Mouse (Mus musculus): ENCODE measurements around the gene Cpvl. TPM values are rescaled to one million over a fixed set of nuclear protein-coding genes. Genes with fewer than 3 reads are reported as not detected.

Cpvl gene
- total RNA-seq, 2 experiments from 2014 or later: not detected

DNA sequence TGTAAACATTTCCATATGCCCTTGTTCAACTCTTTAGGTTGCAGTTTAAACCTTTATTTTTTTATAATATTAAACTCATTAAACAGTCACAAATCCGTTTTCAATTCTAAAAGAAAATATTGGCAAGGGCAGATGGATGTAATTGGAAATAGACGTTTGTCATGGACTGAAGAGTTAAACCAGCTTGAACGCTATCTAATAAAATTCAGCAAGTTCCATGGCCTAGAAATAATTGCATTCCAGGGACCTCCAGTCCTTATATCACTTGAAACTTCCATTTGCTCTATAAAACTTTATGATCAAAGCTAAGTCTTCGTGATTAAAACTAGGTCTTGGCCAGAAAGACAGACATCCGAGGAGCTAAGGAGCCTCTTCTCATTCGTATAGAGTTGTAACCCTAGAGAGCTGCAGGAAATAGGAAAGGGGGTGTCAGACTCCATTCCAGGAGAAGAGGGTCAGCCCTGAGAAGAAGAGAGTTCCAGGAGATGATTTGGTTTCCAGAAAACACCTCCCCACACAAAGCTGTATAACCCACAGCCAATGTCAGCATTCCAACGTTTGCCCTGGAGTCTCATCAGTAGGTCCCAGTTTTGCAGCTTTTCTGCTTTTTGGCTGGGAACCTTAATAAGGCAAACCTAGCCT, 36.2 kb downstream of the Cpvl start:
- no peak for ATAC-seq (replicated peaks; ENCODE audit: low FRiP score, poor library complexity, severe bottlenecking)

DNA sequence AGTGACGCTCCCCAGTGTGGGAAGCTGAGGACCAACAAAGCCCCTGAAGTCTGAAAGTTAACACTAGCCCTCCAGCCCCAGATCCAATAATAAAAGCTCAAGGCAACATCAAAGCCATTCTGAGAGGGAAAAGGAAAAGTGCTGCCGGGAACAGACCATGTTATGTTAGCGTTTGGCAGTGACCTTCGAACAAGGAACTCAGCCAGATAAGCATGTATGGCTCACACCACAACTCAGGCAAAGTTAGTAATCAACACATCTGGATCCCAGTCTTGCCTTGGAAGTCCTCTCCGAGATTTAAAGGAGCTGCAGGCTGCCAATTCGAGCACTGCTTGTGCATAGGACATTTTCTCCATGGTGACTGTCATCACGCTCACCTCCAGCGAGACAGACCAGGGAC, 38.7 kb downstream of the Cpvl start:
- no peak for ATAC-seq (replicated peaks; ENCODE audit: low FRiP score, poor library complexity, severe bottlenecking)

DNA sequence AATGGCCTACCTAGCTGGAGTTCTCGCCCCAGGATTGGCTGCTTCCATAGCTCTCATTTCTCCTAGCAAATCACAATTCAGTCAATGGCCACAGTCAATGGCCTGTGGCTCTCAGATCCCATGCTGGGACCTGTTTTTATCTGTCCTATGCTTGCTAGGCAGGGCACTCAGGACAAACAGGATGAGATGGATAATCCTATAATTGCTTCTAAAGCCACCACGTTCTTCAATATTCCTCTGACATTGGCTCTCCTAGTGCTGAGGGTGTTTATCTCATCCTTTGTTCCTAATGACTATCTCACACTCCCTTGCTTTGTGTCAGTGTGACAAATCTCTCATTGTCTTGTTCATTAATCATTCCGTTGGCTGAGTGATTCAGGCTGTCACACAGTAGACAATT, 39.5 kb downstream of the Cpvl start:
- ATAC-seq (replicated peaks; ENCODE audit: low FRiP score, poor library complexity, severe bottlenecking): no peak

DNA sequence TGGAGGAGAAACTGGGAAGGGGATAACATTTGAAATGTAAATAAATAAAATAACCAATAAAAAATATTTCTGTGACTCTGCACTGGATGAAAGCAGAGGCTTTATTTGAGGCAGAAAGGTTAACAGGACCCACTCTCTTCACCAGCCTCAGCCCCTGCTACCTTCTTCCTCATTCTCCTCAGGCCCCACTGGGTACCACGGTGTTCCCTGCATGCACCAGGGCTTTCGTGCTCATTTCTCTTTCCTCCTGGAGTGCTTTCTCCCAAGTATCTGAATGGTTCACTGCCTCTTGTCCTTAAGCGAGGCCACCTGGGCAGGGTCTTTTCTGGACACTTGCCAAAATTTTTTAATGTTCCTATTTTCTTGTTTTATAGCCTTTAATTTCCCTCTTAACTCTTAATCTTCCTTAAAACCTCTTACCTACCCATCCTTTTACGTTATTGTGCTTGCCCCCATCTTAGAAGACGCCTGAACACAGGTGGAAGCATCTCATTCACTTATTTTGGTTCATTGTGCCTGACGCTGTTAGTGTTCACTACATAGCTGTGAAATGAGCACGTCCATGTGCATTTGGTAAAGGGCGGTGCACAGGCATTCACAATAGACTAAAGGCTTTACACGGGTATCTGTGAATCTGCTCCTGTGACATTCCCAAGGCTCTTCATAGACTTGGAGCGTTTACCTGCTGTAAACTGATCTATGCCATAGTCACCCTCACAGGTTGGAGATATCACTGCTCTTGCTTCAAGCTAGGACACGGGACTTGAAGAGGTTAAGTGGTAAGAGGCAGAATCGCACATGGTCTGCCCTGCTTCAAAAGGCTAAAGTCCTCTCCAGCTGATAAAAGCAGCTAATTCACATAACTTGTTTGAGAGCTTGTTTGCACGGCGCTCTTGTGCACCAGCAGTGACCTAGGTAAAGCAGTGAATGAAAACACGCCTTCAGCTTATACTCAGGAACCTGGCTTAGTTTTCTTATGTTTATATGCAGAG, 41.0 kb downstream of the Cpvl start:
- no peak for ATAC-seq (replicated peaks; ENCODE audit: low FRiP score, poor library complexity, severe bottlenecking)

DNA sequence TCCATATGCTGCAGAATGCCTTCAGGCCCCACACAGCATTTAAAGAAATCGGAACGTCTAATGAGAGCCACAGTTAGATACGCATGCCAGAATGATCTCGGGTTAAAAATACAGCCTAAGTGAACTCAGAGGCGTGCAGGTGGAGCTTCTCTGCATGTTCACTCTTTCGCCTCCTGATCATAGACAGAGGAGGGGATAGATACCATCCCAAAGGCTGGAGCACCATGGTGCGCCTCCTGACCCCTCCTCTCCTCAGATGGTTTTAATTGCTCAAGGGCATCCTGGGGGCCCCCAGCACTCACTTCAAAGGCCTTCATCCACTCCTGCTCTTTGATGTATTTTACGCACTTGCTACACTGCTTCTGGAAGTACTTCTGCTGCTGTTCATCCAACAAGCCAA, 46.9 kb downstream of the Cpvl start:
- ATAC-seq (replicated peaks; ENCODE audit: low FRiP score, poor library complexity, severe bottlenecking): no peak

DNA sequence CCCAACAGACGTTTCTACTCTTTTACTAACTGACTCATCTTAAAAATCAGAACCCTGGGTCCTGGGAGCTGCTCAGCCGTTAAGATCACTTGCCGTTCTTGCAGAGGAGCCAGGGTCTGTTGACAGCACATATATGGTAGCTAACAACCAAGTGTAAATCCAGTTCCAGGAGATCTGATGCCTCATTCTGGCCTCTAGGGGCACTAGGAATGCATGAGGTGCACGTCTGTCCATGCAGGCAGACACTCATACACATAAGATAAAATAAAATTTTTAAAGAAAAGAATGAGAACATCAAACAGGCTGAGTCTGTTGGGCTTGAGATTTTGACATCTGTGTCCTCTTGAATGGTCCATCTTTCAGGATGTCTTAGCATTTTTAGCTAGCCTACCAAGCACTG, 48.6 kb downstream of the Cpvl start:
- no peak for ATAC-seq (replicated peaks; ENCODE audit: low FRiP score, poor library complexity, severe bottlenecking)

DNA sequence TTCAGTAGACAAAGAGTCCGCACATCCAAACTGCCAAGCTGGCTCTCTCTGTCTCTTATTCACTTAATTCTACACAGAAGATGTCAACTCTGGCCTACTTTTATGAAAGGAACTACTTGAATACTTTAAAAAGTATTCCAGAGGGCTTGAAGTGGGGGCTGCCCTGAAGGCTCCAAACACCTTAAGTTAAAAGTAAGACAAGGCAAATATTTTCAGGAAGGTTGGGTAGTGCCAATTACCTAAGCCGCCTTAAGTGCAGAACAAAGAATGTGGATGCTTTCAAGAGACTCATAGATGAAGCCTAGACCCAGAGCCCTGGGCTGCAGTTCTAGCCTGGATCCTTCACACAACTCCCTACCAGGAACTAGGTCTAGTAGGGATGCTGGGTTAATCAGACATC, 52.3 kb downstream of the Cpvl start:
- no peak for ATAC-seq (replicated peaks; ENCODE audit: low FRiP score, poor library complexity, severe bottlenecking)

DNA sequence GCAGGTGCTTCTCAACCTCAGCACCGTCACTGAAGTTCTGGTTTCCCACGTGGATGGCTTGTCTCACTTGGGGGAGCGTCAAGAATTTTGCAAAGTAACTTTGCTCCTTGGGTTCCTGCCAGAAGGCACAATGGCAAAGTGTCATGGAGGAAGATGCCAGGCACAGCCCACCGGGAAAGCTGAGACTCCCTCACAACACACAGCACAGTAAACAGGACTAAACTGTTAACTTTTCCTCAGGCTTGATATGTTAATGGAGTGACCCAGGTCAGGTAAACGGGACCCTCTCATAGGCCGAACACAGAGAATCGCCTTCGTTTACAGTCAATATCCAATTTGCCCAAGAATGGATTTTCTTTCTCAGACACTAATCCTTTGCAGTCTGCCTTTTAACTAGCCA, 53.3 kb downstream of the Cpvl start:
- no peak for ATAC-seq (replicated peaks; ENCODE audit: low FRiP score, poor library complexity, severe bottlenecking)

DNA sequence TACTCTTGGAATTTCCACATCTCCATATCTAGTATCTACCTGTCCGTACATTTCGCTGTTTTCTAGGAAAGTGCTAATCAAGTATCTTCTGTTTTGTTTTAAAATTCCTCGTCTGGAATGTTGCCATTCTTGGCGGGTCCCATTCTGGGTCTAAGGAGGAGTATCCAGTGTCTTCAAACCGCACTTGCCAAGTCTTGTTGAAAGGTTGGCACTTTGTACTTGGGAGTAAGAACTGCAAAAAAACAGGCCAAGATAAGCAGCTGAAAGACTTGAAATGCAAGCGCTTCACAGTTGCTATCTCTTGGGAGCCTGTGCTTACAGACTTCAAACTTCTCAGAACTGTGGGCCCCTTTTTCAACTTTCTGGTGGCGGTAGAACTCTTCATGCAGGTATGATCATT, 58.4 kb downstream of the Cpvl start:
- no peak for ATAC-seq (replicated peaks; ENCODE audit: low FRiP score, poor library complexity, severe bottlenecking)

DNA sequence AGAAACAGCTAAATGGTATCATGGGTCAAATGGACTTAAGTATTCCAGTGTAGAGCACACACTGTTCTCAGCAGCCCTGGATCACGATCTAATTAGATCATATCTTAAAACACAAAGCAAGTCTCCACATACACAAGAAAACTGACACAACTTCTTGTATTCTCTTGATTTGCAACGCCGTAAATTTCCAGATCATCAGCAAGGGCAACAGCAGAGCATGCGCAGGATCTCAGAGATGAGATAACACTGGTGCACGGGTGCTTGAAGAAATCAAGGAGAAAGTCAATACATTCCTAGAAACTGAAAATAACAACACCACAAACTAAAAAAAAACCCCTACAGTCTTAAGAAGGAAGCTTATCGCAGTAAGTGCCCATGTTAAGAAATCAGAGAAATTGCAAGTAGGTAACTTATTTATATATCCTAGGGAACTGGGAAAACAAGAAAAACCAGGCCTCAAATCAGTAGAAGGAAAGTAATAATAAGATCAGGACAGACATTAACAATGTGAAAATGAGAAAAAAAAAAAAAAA, 61.4 kb downstream of the Cpvl start:
- no peak for ATAC-seq (replicated peaks; ENCODE audit: low FRiP score, poor library complexity, severe bottlenecking)

DNA sequence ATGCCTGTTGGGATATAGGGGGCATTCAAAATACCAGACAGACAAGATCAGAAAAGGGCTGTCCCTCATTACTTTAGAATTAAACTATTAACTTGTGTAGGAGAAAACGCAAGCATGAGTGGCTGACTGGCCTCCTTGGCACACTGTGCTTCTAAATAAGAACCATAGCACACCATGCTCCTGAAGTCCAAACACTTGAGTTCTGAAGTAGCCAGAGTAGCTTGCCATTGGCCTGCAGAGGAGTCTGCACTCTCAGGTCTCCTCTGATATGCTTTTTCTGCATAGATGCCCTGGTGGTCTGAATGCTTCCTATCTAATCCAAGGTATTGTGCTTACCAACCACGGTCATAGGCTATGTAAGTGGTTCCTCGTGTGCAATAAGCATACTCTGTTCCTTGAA, 63.1 kb downstream of the Cpvl start:
- ATAC-seq (replicated peaks; ENCODE audit: low FRiP score, poor library complexity, severe bottlenecking): no peak

DNA sequence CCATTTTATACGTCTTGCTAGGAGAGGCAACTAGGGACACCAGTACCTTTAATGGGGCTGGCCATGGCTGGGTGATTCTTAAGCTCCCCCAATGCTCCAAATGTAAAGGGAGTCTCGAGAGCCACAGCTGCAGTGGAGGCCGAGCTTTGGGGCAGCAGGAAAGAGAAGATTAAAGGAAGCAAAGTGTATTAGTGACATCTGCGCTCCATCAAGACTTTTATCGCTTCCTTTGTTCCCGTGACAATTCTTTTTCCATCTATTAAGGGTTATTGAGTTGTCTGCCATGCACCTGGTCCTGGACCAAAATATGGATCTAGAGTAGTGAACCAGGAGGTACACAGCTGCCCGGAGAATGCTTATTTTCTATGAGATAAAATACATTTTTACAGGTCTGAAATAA, 65.3 kb downstream of the Cpvl start:
- no peak for ATAC-seq (replicated peaks; ENCODE audit: low FRiP score, poor library complexity, severe bottlenecking)

DNA sequence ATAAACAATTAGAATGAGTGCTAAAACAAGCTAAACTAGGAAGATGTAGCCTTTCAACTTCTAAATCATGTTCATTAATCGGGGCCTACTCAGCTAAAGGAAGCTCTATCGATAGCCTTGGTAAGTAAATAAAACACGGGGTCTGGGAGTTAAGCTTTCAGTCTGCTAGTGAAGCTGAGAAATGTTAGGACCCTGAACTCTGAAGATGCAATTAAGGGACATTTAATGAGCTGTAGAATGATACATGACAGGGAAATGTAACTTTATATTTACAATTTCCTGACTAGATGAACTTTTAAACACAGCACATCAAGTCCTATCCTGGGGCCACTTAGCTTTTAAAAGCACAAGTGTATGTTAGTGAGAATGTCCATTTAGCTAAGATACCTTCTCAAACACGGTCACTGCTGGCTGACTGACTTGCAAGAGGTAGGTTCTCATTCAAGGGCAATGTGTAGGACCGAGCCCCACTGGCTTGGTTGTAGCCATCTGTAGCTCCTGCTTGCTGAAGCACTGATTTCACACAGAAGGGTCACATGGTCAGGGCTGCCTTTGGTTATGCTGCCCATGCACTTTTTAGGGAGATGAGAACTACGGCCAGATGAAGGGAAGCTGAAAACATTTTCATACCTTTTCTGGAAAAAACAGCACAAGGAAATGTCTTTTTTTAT, 66.2 kb downstream of the Cpvl start:
- no peak for ATAC-seq (replicated peaks; ENCODE audit: low FRiP score, poor library complexity, severe bottlenecking)

DNA sequence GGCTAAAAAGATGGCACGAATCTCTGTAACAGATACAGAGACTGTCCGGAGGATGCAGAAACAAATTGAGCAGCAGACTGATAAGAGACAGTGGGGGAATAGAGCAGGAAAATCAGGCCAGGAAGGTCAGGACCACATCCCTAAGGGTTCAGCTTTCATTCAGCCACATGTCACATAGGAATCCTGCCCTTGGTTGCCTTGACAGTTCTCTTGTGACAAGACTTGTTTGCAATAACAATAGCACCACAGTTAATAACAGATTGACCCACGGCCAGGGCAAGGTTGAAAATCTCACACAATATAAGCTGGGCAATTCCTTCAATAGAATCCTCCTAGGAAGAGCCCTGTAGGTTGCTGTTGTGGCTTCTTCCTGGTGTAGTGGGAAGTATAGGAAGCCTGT, 68.5 kb downstream of the Cpvl start:
- ATAC-seq (replicated peaks; ENCODE audit: low FRiP score, poor library complexity, severe bottlenecking): no peak

DNA sequence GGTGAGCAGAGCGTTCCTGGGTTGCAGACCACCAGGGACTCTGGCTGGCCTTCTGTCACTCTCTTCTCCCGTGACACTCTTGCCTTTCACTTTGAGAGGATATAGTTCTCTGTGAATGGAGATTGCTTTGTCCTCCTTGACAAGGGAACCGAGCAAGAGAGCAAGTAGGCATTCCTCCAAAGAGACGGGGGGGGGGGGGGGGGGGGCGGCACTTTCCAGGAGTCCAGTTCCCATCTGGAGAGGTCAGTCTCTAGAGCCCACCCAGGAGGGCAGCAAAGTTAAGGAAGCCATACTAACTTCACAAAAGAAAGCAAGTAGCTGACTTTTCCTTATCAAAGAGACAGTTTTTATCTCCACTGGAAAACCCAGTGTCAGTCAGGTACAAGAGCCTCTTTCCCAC, 69.0 kb downstream of the Cpvl start:
- ATAC-seq (replicated peaks; ENCODE audit: low FRiP score, poor library complexity, severe bottlenecking): no peak

DNA sequence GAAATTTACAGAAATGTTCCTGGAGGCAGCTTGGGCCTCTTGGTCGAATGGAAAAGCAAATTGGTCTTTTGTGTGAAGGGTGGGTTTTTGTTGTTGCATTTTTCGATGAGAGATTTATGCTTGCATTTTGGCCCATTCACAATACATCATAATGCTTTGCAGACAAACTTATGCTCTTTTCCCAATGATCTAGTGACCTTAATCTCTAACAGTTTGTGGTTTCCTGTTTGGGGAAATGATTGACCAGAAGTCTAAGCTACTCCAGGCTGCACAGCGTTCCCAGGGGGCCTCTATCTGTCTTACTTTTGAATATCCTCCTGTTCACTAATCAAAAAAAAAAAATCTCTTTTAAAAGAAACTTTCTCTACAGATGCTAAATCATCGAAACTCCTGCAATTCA, 71.6 kb downstream of the Cpvl start:
- ATAC-seq (replicated peaks; ENCODE audit: low FRiP score, poor library complexity, severe bottlenecking): no peak

DNA sequence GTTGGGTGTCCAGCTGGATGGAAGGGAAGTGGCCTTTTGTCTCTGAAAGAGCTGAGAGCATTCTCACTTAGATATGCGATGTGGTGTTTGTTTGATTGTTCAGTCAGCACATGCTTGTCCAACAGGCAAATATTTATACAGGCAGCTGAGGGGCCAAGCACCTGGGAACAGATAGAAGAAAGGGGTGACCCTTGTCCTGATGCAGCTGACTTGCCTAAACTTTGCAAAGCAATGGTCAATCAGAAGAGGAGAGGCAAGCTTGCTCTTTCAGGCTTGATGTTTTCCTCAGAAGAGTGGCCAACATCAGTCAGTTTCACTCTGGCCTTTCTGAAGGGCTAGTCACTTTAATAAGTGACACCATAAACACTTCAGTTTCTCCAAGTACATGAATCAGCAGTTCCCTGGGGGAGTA, 72.4 kb downstream of the Cpvl start:
- ATAC-seq (replicated peaks; ENCODE audit: low FRiP score, poor library complexity, severe bottlenecking): no peak

DNA sequence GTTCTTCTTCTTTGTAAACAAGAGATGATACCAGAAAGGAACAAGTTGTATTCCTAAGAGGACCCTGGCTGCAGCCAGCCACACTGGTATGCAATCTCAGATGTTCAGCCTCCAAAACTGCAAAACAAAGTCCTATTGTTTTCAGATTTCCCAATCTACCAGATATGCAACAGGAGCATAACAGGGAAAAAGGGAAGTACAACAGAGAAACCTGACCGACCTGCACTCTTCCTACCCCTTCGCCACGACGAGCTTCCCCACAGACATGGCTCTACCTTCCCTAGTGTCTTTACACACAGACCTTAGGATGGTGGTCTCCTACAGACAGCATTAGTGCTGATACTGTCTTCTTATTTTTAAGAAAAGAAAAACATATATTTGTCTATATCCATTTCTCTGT, 72.9 kb downstream of the Cpvl start:
- no peak for ATAC-seq (replicated peaks; ENCODE audit: low FRiP score, poor library complexity, severe bottlenecking)

DNA sequence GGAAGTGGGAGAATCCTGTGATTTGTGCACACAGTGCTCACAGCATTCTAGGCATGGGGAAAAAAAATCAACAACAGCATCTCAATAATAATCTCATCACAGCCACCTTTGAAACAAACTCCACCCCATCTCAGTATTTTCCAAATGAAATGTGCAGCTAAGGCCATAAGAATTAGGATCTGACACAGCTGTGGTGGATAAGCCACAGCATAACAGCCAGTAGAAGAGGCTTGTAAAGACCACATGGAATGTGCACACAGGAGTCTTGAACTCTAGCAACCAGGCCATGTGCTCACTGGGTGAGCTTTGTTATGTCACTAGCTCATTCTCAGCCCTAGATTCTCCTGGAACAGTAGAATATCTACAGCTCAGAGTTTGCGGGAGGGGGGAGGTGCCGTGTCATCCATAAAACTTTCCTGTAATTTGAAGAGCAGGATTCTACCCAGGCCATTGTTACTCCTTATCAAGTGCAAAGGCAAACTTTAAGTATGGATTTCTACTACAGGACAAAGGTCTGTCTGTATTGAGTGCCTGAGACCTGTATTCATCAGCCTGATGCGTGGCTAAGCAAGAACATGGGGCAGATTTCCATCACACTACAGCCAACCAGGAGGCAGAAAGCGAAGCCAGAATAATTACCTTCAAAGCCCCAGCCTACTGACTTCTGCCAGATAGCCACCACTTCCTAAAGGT, 73.6 kb downstream of the Cpvl start:
- no peak for ATAC-seq (replicated peaks; ENCODE audit: low FRiP score, poor library complexity, severe bottlenecking)

DNA sequence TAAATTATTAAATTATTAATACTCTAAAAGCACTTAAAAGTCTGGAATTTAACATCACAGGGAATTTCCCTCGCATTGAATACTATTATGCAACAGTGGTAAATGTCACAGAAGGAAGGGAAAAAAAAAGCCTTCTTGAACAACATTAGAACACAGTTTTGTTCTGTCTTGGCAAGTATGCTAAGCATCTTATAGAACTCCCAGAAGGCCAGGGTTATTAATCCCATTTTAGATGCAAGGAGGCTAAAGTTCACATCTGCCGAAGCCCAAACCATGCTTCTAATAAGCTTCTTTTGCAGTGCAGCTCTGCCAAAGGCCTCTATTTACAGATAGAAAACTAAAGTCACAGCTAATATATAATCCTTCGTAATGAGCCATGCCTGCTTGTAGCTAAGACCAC, 74.3 kb downstream of the Cpvl start:
- ATAC-seq (replicated peaks; ENCODE audit: low FRiP score, poor library complexity, severe bottlenecking): no peak

Measured in erythroid progenitor cell, adult 5-6 weeks (primary cell).